Mouse (Mus musculus) thymus, adult 18-20 months (tissue): ENCODE data around the gene Rnf168.

Experiments used
- DNase-seq, 2 experiments: peaks; one replicate each; pipeline ENCODE4 v3.0.0; 2022; ENCODE audit warnings: mixed read lengths in 2 of 2

The Rnf168 gene

GRCm38 (mm10) chr16:32316601-32317000 is 39.3 kb downstream of the Rnf168 start:
- no peak for DNase-seq

- no peak for DNase-seq
Measured at GRCm38 (mm10) chr16:32323953-32324352, 46.7 kb downstream of the Rnf168 start.

- no peak for DNase-seq
Measured at GRCm38 (mm10) chr16:32330876-32331670, 53.8 kb downstream of the Rnf168 start.

DNA sequence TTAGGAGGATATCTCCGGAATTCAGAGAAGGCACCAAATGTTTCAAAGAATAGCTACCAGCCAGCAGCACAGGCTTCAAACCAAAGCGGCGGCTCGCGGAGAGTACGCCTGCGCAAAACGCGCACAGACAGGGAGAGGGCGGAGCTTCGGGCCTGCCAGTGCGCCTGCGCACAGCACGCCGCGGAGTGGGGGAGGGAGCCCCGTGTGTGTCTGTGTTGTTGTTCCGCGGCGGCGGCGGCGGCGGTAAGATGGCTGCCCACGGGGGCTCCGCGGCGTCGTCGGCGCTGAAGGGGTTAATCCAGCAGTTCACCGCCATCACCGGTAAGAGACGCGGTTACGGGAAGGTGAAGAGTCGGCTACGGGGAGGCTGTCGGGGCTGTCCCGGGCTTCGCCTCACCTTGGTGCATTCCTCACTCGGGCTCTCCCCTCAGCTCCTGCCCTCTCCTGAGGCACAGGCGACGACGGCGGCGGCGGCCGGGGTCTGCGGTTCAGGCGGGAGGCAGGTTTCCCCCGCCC is 54.8 kb downstream of the Rnf168 start, which contains the start of gene Ubxn7:
Gene Ubxn7, plus strand, starts transcription at position 218 of the 516 bp plus-strand sequence.
- peak; percentile 97 for DNase-seq

DNA sequence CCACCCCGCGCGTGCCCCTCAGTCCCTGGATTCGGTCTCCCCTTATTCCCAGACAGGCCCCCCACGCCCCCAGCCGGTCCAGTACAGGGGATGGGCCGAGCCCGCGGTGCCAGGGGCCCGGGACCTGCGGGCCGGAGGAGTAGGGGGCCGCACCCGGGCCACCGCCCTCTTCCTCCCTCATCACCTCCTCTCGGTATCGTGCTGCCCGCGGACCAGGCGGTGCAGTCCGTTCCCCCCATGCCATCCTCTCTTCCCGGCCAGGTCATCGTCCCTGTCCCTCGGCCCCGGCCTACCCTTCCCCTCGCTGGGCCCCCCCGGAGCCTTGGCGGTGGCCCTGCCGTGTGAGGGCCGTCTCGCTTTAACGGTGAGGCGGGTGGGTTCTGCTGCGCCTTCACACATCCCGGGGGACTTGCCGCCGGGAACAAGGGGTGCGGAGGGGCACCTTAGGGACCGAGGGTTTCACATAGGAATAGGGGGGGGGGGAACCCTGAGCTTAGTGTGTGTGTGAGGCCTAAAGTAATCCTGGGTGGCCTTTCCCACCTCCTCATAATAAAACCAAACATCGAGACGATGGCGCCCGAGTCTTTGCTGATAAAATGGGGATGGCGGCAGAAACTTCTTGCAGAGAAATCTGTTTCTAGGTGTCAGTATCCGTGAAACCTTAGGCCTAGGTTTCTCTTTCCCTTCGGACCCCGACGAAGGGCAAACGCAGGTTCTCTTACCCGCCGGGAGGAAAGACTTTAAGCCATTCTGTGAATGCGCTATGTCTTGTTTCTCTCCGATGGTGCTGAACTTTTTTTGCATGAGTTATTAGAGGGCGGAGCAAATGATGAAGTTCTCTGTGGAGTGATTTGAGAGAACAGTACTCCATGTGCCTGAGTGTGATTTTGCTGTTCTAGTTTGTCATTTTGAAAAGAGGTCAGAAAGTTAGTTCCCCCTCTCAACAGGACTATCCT is 55.6 kb downstream of the Rnf168 start:
- peak; percentile 42 to 53 for DNase-seq

DNA sequence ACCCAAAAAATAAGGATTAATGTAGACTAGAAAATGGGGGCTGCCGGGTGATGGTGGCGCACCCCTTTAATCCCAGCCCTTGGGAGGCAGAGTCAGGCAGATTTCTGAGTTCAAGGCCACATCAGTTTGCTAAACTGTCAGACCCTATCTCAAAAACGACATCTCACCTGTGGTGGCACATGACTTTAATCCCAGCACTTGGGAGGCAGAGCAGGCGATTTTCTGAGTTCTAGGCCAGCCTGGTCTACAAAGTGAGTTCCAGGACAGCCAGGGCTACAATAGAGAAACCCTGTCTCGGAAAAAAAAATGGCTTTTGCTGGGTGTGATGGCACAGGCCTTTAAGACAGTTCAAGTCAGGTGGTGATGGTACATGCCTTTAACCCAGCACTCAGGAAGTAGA is 57.9 kb downstream of the Rnf168 start:
- no peak for DNase-seq

DNA sequence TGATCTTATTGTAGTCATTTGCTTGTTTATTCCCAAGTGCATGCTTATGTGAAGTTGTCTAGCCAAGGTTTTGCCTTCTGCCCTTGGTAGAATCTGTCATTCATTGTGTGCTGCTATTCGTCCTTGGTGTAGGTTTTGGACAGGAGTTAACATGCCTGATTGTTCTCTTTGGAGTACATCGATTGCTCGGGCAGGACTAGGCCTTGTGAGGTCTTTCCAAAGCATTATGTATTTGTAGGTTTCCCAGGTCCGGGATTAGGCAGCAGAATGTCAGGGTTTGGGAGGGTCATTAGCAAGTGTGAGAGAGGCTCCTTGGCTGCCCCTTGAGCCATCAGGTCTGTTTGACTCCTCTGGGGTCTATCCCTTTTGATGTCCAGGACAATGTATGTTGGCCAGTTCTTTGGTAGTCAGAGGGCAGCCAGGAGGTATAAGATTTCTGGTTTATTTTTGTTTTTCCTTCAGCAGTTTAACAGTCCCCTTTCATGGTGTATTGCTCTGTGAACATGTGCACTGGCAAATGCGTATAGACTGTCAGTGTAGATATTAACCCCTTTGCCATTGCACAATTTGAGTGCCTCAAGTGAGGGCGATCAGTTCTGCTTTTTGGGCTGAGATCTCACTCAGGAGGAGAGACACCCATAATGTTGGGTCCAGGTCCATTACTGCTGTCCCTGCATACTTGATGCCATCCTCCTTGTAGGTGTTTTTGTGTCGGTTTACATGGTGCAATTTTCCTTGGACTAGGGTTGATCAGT is 58.9 kb downstream of the Rnf168 start:
- no peak for DNase-seq

DNA sequence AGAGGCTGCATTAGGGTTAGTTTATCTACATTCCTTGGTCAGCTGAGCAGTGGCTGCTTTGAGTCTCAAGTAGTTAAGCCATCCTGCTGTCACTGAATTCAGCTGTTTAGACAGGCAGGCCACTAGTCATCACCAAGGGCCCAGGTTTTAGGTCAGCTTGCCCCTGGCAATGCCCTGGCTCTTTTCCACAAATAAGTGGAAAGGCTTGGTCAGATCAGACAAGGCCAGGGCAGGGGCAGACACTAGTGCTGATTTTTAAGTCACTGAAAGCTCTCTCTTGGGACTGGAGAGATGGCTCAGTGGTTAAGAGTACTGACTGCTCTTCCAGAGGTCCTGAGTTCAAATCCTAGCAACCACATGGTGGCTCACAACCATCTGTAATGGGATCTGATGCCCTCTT is 59.7 kb downstream of the Rnf168 start:
- no peak for DNase-seq

DNA sequence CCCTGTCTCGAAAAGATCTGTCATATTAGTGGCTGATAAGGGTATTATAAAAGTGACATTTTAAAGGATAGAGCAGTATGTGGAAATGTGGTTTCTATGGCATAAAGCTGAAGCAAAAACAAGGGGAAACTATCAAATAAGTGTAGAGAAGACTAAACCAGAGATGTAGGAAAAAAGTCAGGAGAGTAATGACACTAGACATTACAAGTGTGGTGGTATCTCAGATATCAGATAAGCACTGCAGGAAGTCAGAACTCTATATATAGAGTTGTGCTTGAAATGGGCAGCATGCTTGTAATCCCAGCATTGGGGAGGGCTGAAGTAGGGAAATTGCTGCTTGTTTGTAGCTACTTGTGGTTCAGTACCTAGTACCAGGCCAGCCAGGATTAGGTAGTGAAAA is 63.2 kb downstream of the Rnf168 start:
- no peak for DNase-seq

DNA sequence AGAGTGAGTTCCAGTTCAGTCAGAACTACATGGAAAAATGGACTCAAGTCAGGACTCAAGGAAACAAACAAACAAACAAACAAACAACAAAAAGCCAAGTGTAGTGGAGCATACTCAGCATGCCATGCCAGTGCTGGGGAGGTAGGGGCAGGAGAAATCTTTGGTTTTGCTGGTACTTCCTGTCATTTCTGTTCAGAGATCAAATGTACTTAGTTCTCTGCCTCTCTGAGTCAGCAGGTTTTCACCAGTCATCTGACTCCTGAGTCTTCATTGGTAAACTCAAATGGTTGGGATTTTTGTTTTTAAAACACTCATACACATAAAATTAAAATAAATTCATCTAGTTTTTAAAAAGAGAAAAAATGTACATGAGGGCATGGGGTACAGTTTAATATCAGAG is 68.3 kb downstream of the Rnf168 start:
- no peak for DNase-seq

- DNase-seq = no peak
Measured at GRCm38 (mm10) chr16:32350776-32351175, 73.5 kb downstream of the Rnf168 start.
